Mouse (Mus musculus): ENCODE results near the gene Slx4ip. TPM values are rescaled to one million over a fixed set of nuclear protein-coding genes. Genes with fewer than 3 reads are reported as not detected.

Slx4ip gene
- polyA plus RNA-seq, 1 experiment from 2014 or later, result 12.8 TPM

- H3K9me3 ChIP-seq (replicated peaks), result no peaks in the 10 kb centered on the region
- WGBS, result 72% methylated on average over 4 of the region's 4 CpGs
- H3K27me3 ChIP-seq, result no peaks in the 10 kb centered on the region
- H3K4me2 ChIP-seq, result no peak overlapping the region
- no peak for ATAC-seq
- H3K9ac ChIP-seq, result no peak overlapping the region
- no peak overlapping the region for H3K27ac ChIP-seq
- H3K4me1 ChIP-seq, result peaks cover 25% of the 10 kb centered on the region
- H3K36me3 ChIP-seq (ENCODE audit: poor library complexity, severe bottlenecking), result peaks cover 12% of the 10 kb centered on the region
- no peak overlapping the region for H3K4me3 ChIP-seq
Observed at GRCm38 (mm10) chr2:137078771-137079170, 187.8 kb downstream of the Slx4ip start.

- no peak overlapping the region for H3K4me3 ChIP-seq
- no peaks in the 10 kb centered on the region for H3K9me3 ChIP-seq (replicated peaks)
- no peak overlapping the region for H3K27ac ChIP-seq
- H3K36me3 ChIP-seq (ENCODE audit: poor library complexity, severe bottlenecking), result peaks cover 21% of the 10 kb centered on the region
- H3K4me1 ChIP-seq, result peaks cover 17% of the 10 kb centered on the region
- no peak overlapping the region for H3K9ac ChIP-seq
- no peak overlapping the region for H3K4me2 ChIP-seq
- no peaks in the 10 kb centered on the region for H3K27me3 ChIP-seq
- ATAC-seq, result no peak
- 26% methylated on average over 10 of the region's 10 CpGs for WGBS
Observed at GRCm38 (mm10) chr2:137079721-137080320, 188.8 kb downstream of the Slx4ip start.

GRCm38 (mm10) chr2:137080468-137080867, 189.4 kb downstream of the Slx4ip start:
- Histone ChIP-seq H3K9me3 (replicated peaks) (no peaks in the 10 kb centered on the region), H3K27me3 (no peaks in the 10 kb centered on the region), H3K9ac (no peak overlapping the region), H3K27ac (no peak overlapping the region), H3K4me2 (no peak overlapping the region), H3K4me1 (peaks cover 17% of the 10 kb centered on the region), H3K36me3 (ENCODE audit: poor library complexity, severe bottlenecking) (peaks cover 28% of the 10 kb centered on the region), H3K4me3 (no peak overlapping the region)
- WGBS, result 89% methylated on average over 6 of the region's 6 CpGs
- ATAC-seq, result no peak

GRCm38 (mm10) chr2:137081001-137081400, 190.0 kb downstream of the Slx4ip start:
- no peak overlapping the region for H3K4me2 ChIP-seq
- no peak overlapping the region for H3K9ac ChIP-seq
- H3K27ac ChIP-seq, result no peak overlapping the region
- 86% methylated on average over 7 of the region's 7 CpGs for WGBS
- peaks cover 17% of the 10 kb centered on the region for H3K4me1 ChIP-seq
- ATAC-seq, result peak; percentile 31; the same call in 1 of the 2 replicates
- no peaks in the 10 kb centered on the region for H3K27me3 ChIP-seq
- H3K9me3 ChIP-seq (replicated peaks), result no peaks in the 10 kb centered on the region
- H3K4me3 ChIP-seq, result no peak overlapping the region
- H3K36me3 ChIP-seq (ENCODE audit: poor library complexity, severe bottlenecking), result peaks cover 33% of the 10 kb centered on the region

- H3K27ac ChIP-seq, result no peak overlapping the region
- peaks cover 27% of the 10 kb centered on the region for H3K4me1 ChIP-seq
- H3K9me3 ChIP-seq (replicated peaks), result no peaks in the 10 kb centered on the region
- no peak overlapping the region for H3K9ac ChIP-seq
- no peak overlapping the region for H3K4me3 ChIP-seq
- no peak overlapping the region for H3K4me2 ChIP-seq
- no peak for ATAC-seq
- H3K27me3 ChIP-seq, result no peaks in the 10 kb centered on the region
- peaks cover 42% of the 10 kb centered on the region for H3K36me3 ChIP-seq (ENCODE audit: poor library complexity, severe bottlenecking)
- 89% methylated on average over 24 of the region's 24 CpGs for WGBS
Observed at GRCm38 (mm10) chr2:137082896-137083620, 192.0 kb downstream of the Slx4ip start.

GRCm38 (mm10) chr2:137085257-137085656, 194.2 kb downstream of the Slx4ip start:
- no peak overlapping the region for H3K4me3 ChIP-seq
- H3K4me1 ChIP-seq, result peaks cover 14% of the 10 kb centered on the region; the same call in 1 of the 2 replicates
- no peaks in the 10 kb centered on the region for H3K27me3 ChIP-seq
- H3K36me3 ChIP-seq (ENCODE audit: poor library complexity, severe bottlenecking), result peaks cover 64% of the 10 kb centered on the region
- no peak overlapping the region for H3K9ac ChIP-seq
- H3K27ac ChIP-seq, result no peak overlapping the region
- no peaks in the 10 kb centered on the region for H3K9me3 ChIP-seq (replicated peaks)
- no peak for ATAC-seq
- H3K4me2 ChIP-seq, result no peak overlapping the region
- WGBS, result 84% methylated on average over 8 of the region's 8 CpGs

GRCm38 (mm10) chr2:137086621-137087395, 195.8 kb downstream of the Slx4ip start:
- Histone ChIP-seq H3K4me2 (no peak overlapping the region), H3K36me3 (ENCODE audit: poor library complexity, severe bottlenecking) (peaks cover 75% of the 10 kb centered on the region), H3K4me1 (peaks cover 16% of the 10 kb centered on the region), H3K9ac (no peak overlapping the region), H3K27me3 (no peaks in the 10 kb centered on the region), H3K9me3 (replicated peaks) (no peaks in the 10 kb centered on the region), H3K4me3 (no peak overlapping the region), H3K27ac (no peak overlapping the region)
- no peak for ATAC-seq
- whole genome bisulfite sequencing, result 59% methylated on average over 14 of the region's 14 CpGs

- Histone ChIP-seq H3K4me3 (no peak overlapping the region), H3K27ac (no peak overlapping the region), H3K4me1 (peaks cover 25% of the 10 kb centered on the region), H3K4me2 (no peak overlapping the region), H3K27me3 (no peaks in the 10 kb centered on the region), H3K9me3 (replicated peaks) (no peaks in the 10 kb centered on the region), H3K36me3 (ENCODE audit: poor library complexity, severe bottlenecking) (peaks cover 73% of the 10 kb centered on the region), H3K9ac (no peak overlapping the region)
- no peak for ATAC-seq
- 88% methylated on average over 6 of the region's 6 CpGs for WGBS
Observed at GRCm38 (mm10) chr2:137087705-137088104, 196.7 kb downstream of the Slx4ip start.

GRCm38 (mm10) chr2:137091766-137092522, 200.9 kb downstream of the Slx4ip start:
- Histone ChIP-seq H3K9me3 (replicated peaks) (no peaks in the 10 kb centered on the region), H3K36me3 (ENCODE audit: poor library complexity, severe bottlenecking) (peaks cover 58% of the 10 kb centered on the region), H3K27me3 (0 out of 2 replicates have a peak, but pooled peaks cover 6% of the 10 kb centered on the region), H3K27ac (no peak overlapping the region), H3K4me1 (peaks cover 36% of the 10 kb centered on the region), H3K9ac (no peak overlapping the region), H3K4me2 (no peak overlapping the region), H3K4me3 (no peak overlapping the region)
- ATAC-seq, result peak; percentile 5; the same call in 1 of the 2 replicates
- 58% methylated on average over 11 of the region's 11 CpGs for WGBS

GRCm38 (mm10) chr2:137092523-137093297, 201.7 kb downstream of the Slx4ip start:
- H3K27me3 ChIP-seq, result 0 out of 2 replicates have a peak, but pooled peaks cover 6% of the 10 kb centered on the region
- H3K4me3 ChIP-seq, result no peak overlapping the region
- peak; percentile 75 for ATAC-seq
- 13% methylated on average over 10 of the region's 10 CpGs for WGBS
- H3K4me1 ChIP-seq, result peaks cover 40% of the 10 kb centered on the region
- peak overlapping the region; percentile 61 for H3K27ac ChIP-seq
- peaks cover 55% of the 10 kb centered on the region for H3K36me3 ChIP-seq (ENCODE audit: poor library complexity, severe bottlenecking)
- H3K9me3 ChIP-seq (replicated peaks), result no peaks in the 10 kb centered on the region
- no peak overlapping the region for H3K9ac ChIP-seq
- no peak overlapping the region for H3K4me2 ChIP-seq

- Histone ChIP-seq H3K9me3 (replicated peaks) (no peaks in the 10 kb centered on the region), H3K27me3 (0 out of 2 replicates have a peak, but pooled peaks cover 6% of the 10 kb centered on the region), H3K4me2 (no peak overlapping the region), H3K36me3 (ENCODE audit: poor library complexity, severe bottlenecking) (peaks cover 50% of the 10 kb centered on the region), H3K27ac (no peak overlapping the region), H3K4me1 (peaks cover 46% of the 10 kb centered on the region), H3K9ac (no peak overlapping the region), H3K4me3 (no peak overlapping the region)
- 13% methylated on average over 7 of the region's 7 CpGs for WGBS
- no peak for ATAC-seq
Observed at GRCm38 (mm10) chr2:137093298-137093630, 202.2 kb downstream of the Slx4ip start.
